Mouse (Mus musculus) liver, embryonic 13.5 days (tissue): ENCODE data around the gene Pitx2. TPM values are rescaled to one million over a fixed set of nuclear protein-coding genes. Genes with fewer than 3 reads are reported as not detected.

Experiments used
- ATAC-seq: fragments of 200-750 bp; cut with Nextera tagmentation; 2 replicates; pipeline ENCODE4 v1.8.0; 2017; ENCODE audit warnings: low read depth, mild to moderate bottlenecking, moderate number of reproducible peaks, moderate library complexity
- DNase-seq: peaks from one replicate; pipeline ENCODE4 v3.0.0; 2022
- H3K27ac ChIP-seq: fragments of 300-500 bp; sonication (generic); 2 replicates; pipeline ENCODE4 v1.5.1; 2015; ENCODE audit warnings: moderate library complexity, mild to moderate bottlenecking, inconsistent platforms
- H3K27me3 ChIP-seq: fragments of 300-500 bp; sonication (generic); 2 replicates; pipeline ENCODE4 v1.6.1; 2015; ENCODE audit warnings: mild to moderate bottlenecking, inconsistent platforms
- H3K36me3 ChIP-seq: fragments of 300-500 bp; sonication (generic); 2 replicates; pipeline ENCODE4 v1.6.1; 2015; ENCODE audit warnings: mild to moderate bottlenecking, inconsistent platforms
- H3K4me1 ChIP-seq: fragments of 300-500 bp; sonication (generic); replicated peaks from 2 replicates; pipeline ENCODE4 v1.6.1; 2015; ENCODE audit warnings: inconsistent platforms
- H3K4me2 ChIP-seq: fragments of 300-500 bp; sonication (generic); 2 replicates; pipeline ENCODE4 v1.6.1; 2015; ENCODE audit warnings: inconsistent platforms, mild to moderate bottlenecking, moderate library complexity
- H3K4me3 ChIP-seq: fragments of 300-500 bp; sonication (generic); replicated peaks from 2 replicates; pipeline ENCODE4 v1.5.1; 2015; ENCODE audit warnings: mild to moderate bottlenecking, inconsistent platforms
- H3K9ac ChIP-seq: fragments of 300-500 bp; sonication (generic); 2 replicates; pipeline ENCODE4 v1.6.1; 2015; ENCODE audit warnings: mild to moderate bottlenecking, inconsistent platforms
- H3K9me3 ChIP-seq: fragments of 300-500 bp; sonication (generic); replicated peaks from 2 replicates; pipeline ENCODE4 v1.6.1; 2016; ENCODE audit warnings: inconsistent platforms
- WGBS: fragments of 180-500 bp; shearing (Covaris S2); methylation state at CpG from one replicate; pipeline ENCODE4 v1.1.7; 2015; ENCODE audit not compliant: insufficient replicate concordance; 5-methylcytosine and 5-hydroxymethylcytosine counted together
- polyA plus RNA-seq: library from polyadenylated mRNA; unstranded; fragments of >200 nt; fragmentation: Nextera tagmentation; extraction: Ambion mirVana; gene quantifications from 2 replicates; pipeline ENCODE4 v1.2.1, GENCODE M21; 2015

Gene Pitx2
- polyA plus RNA-seq: 2.3 and 3.0 TPM in 2 replicates

GRCm38 (mm10) chr3:129199609-129200500 lies at the start of gene Pitx2:
Pitx2 (plus strand) TSS chr3:129199878.
- Histone ChIP-seq H3K4me3 (peak within 1 kb of the TSS; percentile 28), H3K9ac (0 out of 2 replicates have a peak within 1 kb of the TSS, but pooled peaks have one; percentile 17), H3K4me1 (no peaks in the 10 kb centered on the region; the same call in 1 of the 2 replicates), H3K4me2 (peak within 1 kb of the TSS; percentile 25), H3K27ac (no peak within 1 kb of the TSS), H3K27me3 (peaks cover 95% of the 10 kb centered on the region), H3K36me3 (no peaks in the 10 kb centered on the region), H3K9me3 (no peaks in the 10 kb centered on the region)
- ATAC-seq: no peak
- 2% methylated on average over 60 of the region's 60 CpGs for WGBS
- DNase-seq: no peak

GRCm38 (mm10) chr3:129150001-129150400 lies 49.7 kb upstream of the Pitx2 start:
- whole genome bisulfite sequencing: 76% methylated on average over 2 of the region's 2 CpGs
- no peak overlapping the region for H3K4me2 ChIP-seq
- DNase-seq (no peak), ATAC-seq (no peak)
- no peak overlapping the region for H3K27ac ChIP-seq
- no peaks in the 10 kb centered on the region for H3K36me3 ChIP-seq
- no peaks in the 10 kb centered on the region for H3K27me3 ChIP-seq
- no peak overlapping the region for H3K9ac ChIP-seq
- H3K4me1 ChIP-seq: no peaks in the 10 kb centered on the region
- no peak overlapping the region for H3K4me3 ChIP-seq
- no peaks in the 10 kb centered on the region for H3K9me3 ChIP-seq

GRCm38 (mm10) chr3:129151096-129151685 lies 48.5 kb upstream of the Pitx2 start:
- no peaks in the 10 kb centered on the region for H3K36me3 ChIP-seq
- ATAC-seq (no peak), DNase-seq (no peak)
- H3K4me3 ChIP-seq: no peak overlapping the region
- no peaks in the 10 kb centered on the region for H3K4me1 ChIP-seq
- H3K27me3 ChIP-seq: no peaks in the 10 kb centered on the region
- no peak overlapping the region for H3K4me2 ChIP-seq
- H3K27ac ChIP-seq: no peak overlapping the region
- 39% methylated on average over 8 of the region's 8 CpGs for WGBS
- H3K9ac ChIP-seq: no peak overlapping the region
- H3K9me3 ChIP-seq: no peaks in the 10 kb centered on the region

- no peak overlapping the region for H3K9ac ChIP-seq
- no peaks in the 10 kb centered on the region for H3K27me3 ChIP-seq
- H3K4me2 ChIP-seq: no peak overlapping the region
- ATAC-seq (no peak), DNase-seq (no peak)
- H3K36me3 ChIP-seq: no peaks in the 10 kb centered on the region
- WGBS: 55% methylated on average over 9 of the region's 9 CpGs
- H3K9me3 ChIP-seq: no peaks in the 10 kb centered on the region
- no peaks in the 10 kb centered on the region for H3K4me1 ChIP-seq
- H3K27ac ChIP-seq: no peak overlapping the region
- no peak overlapping the region for H3K4me3 ChIP-seq
Measured at GRCm38 (mm10) chr3:129158812-129159370, 40.8 kb upstream of the Pitx2 start.

- Histone ChIP-seq H3K4me1 (no peaks in the 10 kb centered on the region), H3K9me3 (no peaks in the 10 kb centered on the region), H3K27ac (no peak overlapping the region), H3K4me3 (no peak overlapping the region), H3K9ac (no peak overlapping the region), H3K27me3 (no peaks in the 10 kb centered on the region), H3K4me2 (no peak overlapping the region), H3K36me3 (no peaks in the 10 kb centered on the region)
- 62% methylated on average over 11 of the region's 11 CpGs for WGBS
- ATAC-seq: no peak
- no peak for DNase-seq
Measured at GRCm38 (mm10) chr3:129161333-129162035, 38.2 kb upstream of the Pitx2 start.

- Histone ChIP-seq H3K9ac (no peak overlapping the region), H3K4me1 (no peaks in the 10 kb centered on the region), H3K27ac (no peak overlapping the region), H3K4me3 (no peak overlapping the region), H3K36me3 (no peaks in the 10 kb centered on the region), H3K4me2 (no peak overlapping the region), H3K9me3 (no peaks in the 10 kb centered on the region), H3K27me3 (no peaks in the 10 kb centered on the region)
- ATAC-seq (no peak), DNase-seq (no peak)
- WGBS: 48% methylated on average over 1 of the region's 1 CpGs
Measured at GRCm38 (mm10) chr3:129164246-129164645, 35.4 kb upstream of the Pitx2 start.

- H3K9me3 ChIP-seq: no peaks in the 10 kb centered on the region
- H3K4me1 ChIP-seq: no peaks in the 10 kb centered on the region
- no peaks in the 10 kb centered on the region for H3K27me3 ChIP-seq
- no peak overlapping the region for H3K4me3 ChIP-seq
- H3K9ac ChIP-seq: no peak overlapping the region
- 59% methylated on average over 8 of the region's 8 CpGs for WGBS
- H3K36me3 ChIP-seq: no peaks in the 10 kb centered on the region
- ATAC-seq (no peak), DNase-seq (no peak)
- no peak overlapping the region for H3K27ac ChIP-seq
- H3K4me2 ChIP-seq: no peak overlapping the region
Measured at GRCm38 (mm10) chr3:129165715-129166114, 34.0 kb upstream of the Pitx2 start.

- DNase-seq (no peak), ATAC-seq (no peak)
- H3K36me3 ChIP-seq: no peaks in the 10 kb centered on the region
- no peak overlapping the region for H3K4me3 ChIP-seq
- H3K9me3 ChIP-seq: no peaks in the 10 kb centered on the region
- H3K27me3 ChIP-seq: no peaks in the 10 kb centered on the region
- no peak overlapping the region for H3K27ac ChIP-seq
- 9% methylated on average over 6 of the region's 6 CpGs for WGBS
- no peak overlapping the region for H3K4me2 ChIP-seq
- H3K9ac ChIP-seq: no peak overlapping the region
- H3K4me1 ChIP-seq: no peaks in the 10 kb centered on the region
Measured at GRCm38 (mm10) chr3:129166684-129167083, 33.0 kb upstream of the Pitx2 start.

- Histone ChIP-seq H3K27me3 (no peaks in the 10 kb centered on the region), H3K4me3 (no peak overlapping the region), H3K4me1 (no peaks in the 10 kb centered on the region), H3K9me3 (no peaks in the 10 kb centered on the region), H3K27ac (no peak overlapping the region), H3K9ac (no peak overlapping the region), H3K4me2 (no peak overlapping the region), H3K36me3 (no peaks in the 10 kb centered on the region)
- 64% methylated on average over 7 of the region's 7 CpGs for WGBS
- DNase-seq (no peak), ATAC-seq (no peak)
Measured at GRCm38 (mm10) chr3:129170416-129170815, 29.3 kb upstream of the Pitx2 start.

GRCm38 (mm10) chr3:129171789-129172188 lies 27.9 kb upstream of the Pitx2 start:
- WGBS: 80% methylated on average over 4 of the region's 4 CpGs
- H3K4me2 ChIP-seq: no peak overlapping the region
- no peaks in the 10 kb centered on the region for H3K27me3 ChIP-seq
- no peak overlapping the region for H3K4me3 ChIP-seq
- H3K4me1 ChIP-seq: no peaks in the 10 kb centered on the region
- ATAC-seq (no peak), DNase-seq (no peak)
- H3K27ac ChIP-seq: no peak overlapping the region
- no peaks in the 10 kb centered on the region for H3K9me3 ChIP-seq
- H3K9ac ChIP-seq: no peak overlapping the region
- H3K36me3 ChIP-seq: no peaks in the 10 kb centered on the region

GRCm38 (mm10) chr3:129194436-129194835 lies 5.2 kb upstream of the Pitx2 start:
- Histone ChIP-seq H3K36me3 (no peaks in the 10 kb centered on the region), H3K4me2 (no peak overlapping the region), H3K4me3 (no peak overlapping the region), H3K9me3 (no peaks in the 10 kb centered on the region), H3K27me3 (peaks cover 71% of the 10 kb centered on the region), H3K27ac (no peak overlapping the region), H3K9ac (no peak overlapping the region), H3K4me1 (no peaks in the 10 kb centered on the region)
- WGBS: 7% methylated on average over 12 of the region's 12 CpGs
- no peak for ATAC-seq
- no peak for DNase-seq
